Mouse (Mus musculus) lung, postnatal 0 days (tissue): Measurements from ENCODE around the gene Atp5k.

Source experiments
- CTCF ChIP-seq: IDR thresholded peaks from 2 replicates; pipeline ENCODE4 v1.5.1; 2016; ENCODE audit warnings: antibody characterized with exemption, mild to moderate bottlenecking
- EP300 ChIP-seq: IDR thresholded peaks from 2 replicates; pipeline ENCODE4 v1.6.1; 2016; ENCODE audit warnings: antibody characterized with exemption, mild to moderate bottlenecking, control low read depth

DNA sequence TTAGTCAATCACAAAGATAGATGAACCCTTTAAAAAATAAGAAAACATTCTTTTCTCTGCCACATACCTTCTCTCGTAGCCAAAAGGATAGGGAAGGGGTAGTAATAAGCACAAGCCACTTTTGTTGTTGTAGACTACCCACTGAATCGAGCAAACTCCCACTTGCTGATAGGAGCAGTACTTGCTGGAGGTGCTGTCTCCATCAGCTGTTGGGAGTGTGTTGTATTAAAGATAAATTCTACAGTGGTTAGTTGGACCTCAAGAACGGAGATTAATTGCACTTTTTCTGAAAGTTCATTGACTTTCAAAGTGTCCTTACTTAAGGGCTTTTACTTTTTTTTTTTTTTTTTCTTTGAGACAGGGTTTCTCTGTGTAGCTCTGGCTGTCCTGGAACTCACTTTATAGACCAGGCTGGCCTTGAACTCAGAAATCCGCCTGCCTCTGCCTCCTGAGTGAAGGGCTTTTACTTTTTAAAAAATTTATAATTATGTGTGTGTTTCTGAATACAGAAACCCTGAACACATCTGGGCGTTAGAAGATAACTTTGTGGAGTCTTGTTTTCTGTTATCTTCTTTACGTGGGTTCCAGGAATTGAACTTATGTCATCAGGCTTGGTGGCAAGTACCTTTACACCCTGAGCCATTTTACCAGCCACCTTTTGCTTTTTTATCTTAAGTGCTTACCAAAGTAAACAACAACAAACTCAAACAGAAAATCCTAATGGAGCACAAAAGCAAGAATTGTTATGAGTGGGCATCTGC, 31.1 kb upstream of the Atp5k start:
- TF ChIP-seq CTCF (no peak), EP300 (no peak)
